Mouse (Mus musculus) limb, embryonic 13.5 days (tissue): ENCODE measurements around the gene Ccdc3. TPM values are rescaled to one million over a fixed set of nuclear protein-coding genes. Genes with fewer than 3 reads are reported as not detected.
"Not testable (repeated sequence)": the region's sequence is repeated elsewhere in the genome, so short reads cannot be mapped to it uniquely, and the experiment has no call there.

ENCODE experiments used
- ATAC-seq: fragments of 200-750 bp; cut with Nextera tagmentation; 2 replicates; pipeline ENCODE4 v1.8.0; 2017; ENCODE audit warnings: low read depth, moderate number of reproducible peaks, moderate TSS enrichment; ENCODE audit not compliant: low FRiP score
- H3K27ac ChIP-seq: fragments of 300-500 bp; sonication (generic); 2 replicates; pipeline ENCODE4 v1.5.1; 2015; ENCODE audit warnings: inconsistent platforms, mild to moderate bottlenecking, moderate library complexity
- H3K27me3 ChIP-seq: fragments of 300-500 bp; sonication (generic); 2 replicates; pipeline ENCODE4 v1.6.1; 2015; ENCODE audit warnings: mild to moderate bottlenecking, inconsistent platforms
- H3K36me3 ChIP-seq: fragments of 300-500 bp; sonication (generic); 2 replicates; pipeline ENCODE4 v1.6.1; 2015; ENCODE audit warnings: inconsistent platforms, mild to moderate bottlenecking, moderate library complexity
- H3K4me1 ChIP-seq: fragments of 300-500 bp; sonication (generic); 2 replicates; pipeline ENCODE4 v1.6.1; 2015; ENCODE audit warnings: inconsistent platforms
- H3K4me2 ChIP-seq: fragments of 300-500 bp; sonication (generic); replicated peaks from 2 replicates; pipeline ENCODE4 v1.6.1; 2015; ENCODE audit warnings: inconsistent platforms, mild to moderate bottlenecking, moderate library complexity
- H3K4me3 ChIP-seq: fragments of 300-500 bp; sonication (generic); 2 replicates; pipeline ENCODE4 v1.5.1; 2015; ENCODE audit warnings: moderate library complexity, mild to moderate bottlenecking, inconsistent platforms
- H3K9ac ChIP-seq: fragments of 300-500 bp; sonication (generic); 2 replicates; pipeline ENCODE4 v1.6.1; 2015; ENCODE audit warnings: mild to moderate bottlenecking, inconsistent platforms
- H3K9me3 ChIP-seq: fragments of 300-500 bp; sonication (generic); 2 replicates; pipeline ENCODE4 v1.6.1; 2016; ENCODE audit warnings: inconsistent platforms
- WGBS: fragments of 180-500 bp; shearing (Covaris S2); methylation state at CpG from one replicate; pipeline ENCODE4 v1.1.7; 2015; 5-methylcytosine and 5-hydroxymethylcytosine counted together
- polyA plus RNA-seq: library from polyadenylated mRNA; unstranded; fragments of >200 nt; fragmentation: Nextera tagmentation; extraction: Ambion mirVana; gene quantifications from 2 replicates; pipeline ENCODE4 v1.2.1, GENCODE M21; 2015

The Ccdc3 gene
- polyA plus RNA-seq: 6.7 and 7.7 TPM in 2 replicates

- no peaks in the 10 kb centered on the region for H3K36me3 ChIP-seq
- peak within 1 kb of the TSS; percentile 68 for H3K9ac ChIP-seq
- H3K4me1 ChIP-seq: peaks cover 14% of the 10 kb centered on the region
- H3K27ac ChIP-seq: no peak within 1 kb of the TSS
- peaks cover 58% of the 10 kb centered on the region for H3K27me3 ChIP-seq
- ATAC-seq: peak; percentile 71; the same call in 1 of the 2 replicates
- WGBS: under 1% methylated on average over 77 of the region's 78 CpGs
- H3K4me3 ChIP-seq: peak within 1 kb of the TSS; percentile 54
- H3K9me3 ChIP-seq: no peaks in the 10 kb centered on the region
- peak within 1 kb of the TSS; percentile 81 for H3K4me2 ChIP-seq
Observed at GRCm38 (mm10) chr2:5137500-5138286, at the start of gene Ccdc3. Gene Ccdc3 (plus strand): TSS chr2:5137776.

- not testable (repeated sequence) for H3K4me1 ChIP-seq, H3K4me3 ChIP-seq, H3K27ac ChIP-seq, H3K9me3 ChIP-seq, ATAC-seq, H3K36me3 ChIP-seq, H3K4me2 ChIP-seq, H3K27me3 ChIP-seq, H3K9ac ChIP-seq
- WGBS: 87% methylated on average over 3 of the region's 4 CpGs
Observed at GRCm38 (mm10) chr2:5090385-5090784, 47.2 kb upstream of the Ccdc3 start.

- WGBS: 83% methylated on average over 5 of the region's 5 CpGs
- H3K4me3 ChIP-seq: no peak overlapping the region
- H3K9ac ChIP-seq: no peak overlapping the region
- no peak overlapping the region for H3K4me2 ChIP-seq
- no peak for ATAC-seq
- H3K27me3 ChIP-seq: no peaks in the 10 kb centered on the region; the same call in 1 of the 2 replicates
- no peak overlapping the region for H3K27ac ChIP-seq
- H3K9me3 ChIP-seq: no peaks in the 10 kb centered on the region; the same call in 1 of the 2 replicates
- no peaks in the 10 kb centered on the region for H3K36me3 ChIP-seq
- H3K4me1 ChIP-seq: peaks cover 21% of the 10 kb centered on the region
Observed at GRCm38 (mm10) chr2:5094876-5095275, 42.7 kb upstream of the Ccdc3 start.

GRCm38 (mm10) chr2:5095316-5095715 lies 42.3 kb upstream of the Ccdc3 start:
- Histone ChIP-seq H3K4me3 (no peak overlapping the region), H3K27ac (no peak overlapping the region), H3K4me1 (peaks cover 23% of the 10 kb centered on the region), H3K27me3 (no peaks in the 10 kb centered on the region; the same call in 1 of the 2 replicates), H3K4me2 (no peak overlapping the region), H3K9ac (no peak overlapping the region), H3K9me3 (no peaks in the 10 kb centered on the region; the same call in 1 of the 2 replicates), H3K36me3 (no peaks in the 10 kb centered on the region)
- no peak for ATAC-seq
- WGBS: 24% methylated on average over 1 of the region's 1 CpGs

- Histone ChIP-seq H3K27ac (no peak overlapping the region), H3K27me3 (no peaks in the 10 kb centered on the region; the same call in 1 of the 2 replicates), H3K4me1 (peaks cover 23% of the 10 kb centered on the region), H3K36me3 (no peaks in the 10 kb centered on the region), H3K4me3 (peak overlapping the region; percentile 30), H3K9ac (peak overlapping the region; percentile 59), H3K4me2 (peak overlapping the region; percentile 62), H3K9me3 (no peaks in the 10 kb centered on the region; the same call in 1 of the 2 replicates)
- WGBS: 15% methylated on average over 20 of the region's 20 CpGs
- 0 out of 2 replicates have a peak, but pooled peaks have one; percentile 54 for ATAC-seq
Observed at GRCm38 (mm10) chr2:5097786-5098445, 39.7 kb upstream of the Ccdc3 start.

GRCm38 (mm10) chr2:5099176-5099575 lies 38.4 kb upstream of the Ccdc3 start:
- no peak overlapping the region; the same call in 1 of the 2 replicates for H3K27ac ChIP-seq
- no peaks in the 10 kb centered on the region for H3K36me3 ChIP-seq
- no peak overlapping the region for H3K9ac ChIP-seq
- ATAC-seq: peak; percentile 54; the same call in 1 of the 2 replicates
- H3K4me2 ChIP-seq: no peak overlapping the region; the same call in 1 of the 2 replicates
- H3K4me3 ChIP-seq: no peak overlapping the region
- H3K27me3 ChIP-seq: no peaks in the 10 kb centered on the region; the same call in 1 of the 2 replicates
- 35% methylated on average over 6 of the region's 6 CpGs for WGBS
- H3K9me3 ChIP-seq: no peaks in the 10 kb centered on the region; the same call in 1 of the 2 replicates
- peaks cover 23% of the 10 kb centered on the region for H3K4me1 ChIP-seq

- no peaks in the 10 kb centered on the region; the same call in 1 of the 2 replicates for H3K27me3 ChIP-seq
- no peak for ATAC-seq
- H3K4me1 ChIP-seq: peaks cover 23% of the 10 kb centered on the region
- no peaks in the 10 kb centered on the region for H3K36me3 ChIP-seq
- peaks cover 6% of the 10 kb centered on the region for H3K9me3 ChIP-seq
- H3K4me2 ChIP-seq: no peak overlapping the region
- H3K4me3 ChIP-seq: no peak overlapping the region
- H3K27ac ChIP-seq: no peak overlapping the region
- WGBS: 81% methylated on average over 10 of the region's 10 CpGs
- no peak overlapping the region for H3K9ac ChIP-seq
Observed at GRCm38 (mm10) chr2:5101743-5102245, 35.8 kb upstream of the Ccdc3 start.

- ATAC-seq: no peak
Observed at GRCm38 (mm10) chr2:5102891-5103290, 34.7 kb upstream of the Ccdc3 start.

GRCm38 (mm10) chr2:5112785-5113291 lies 24.7 kb upstream of the Ccdc3 start:
- Histone ChIP-seq H3K27me3 (no peaks in the 10 kb centered on the region), H3K4me3 (no peak overlapping the region), H3K4me2 (no peak overlapping the region), H3K9me3 (peaks cover 1% of the 10 kb centered on the region; the same call in 1 of the 2 replicates), H3K27ac (no peak overlapping the region), H3K4me1 (peaks cover 19% of the 10 kb centered on the region), H3K9ac (no peak overlapping the region), H3K36me3 (no peaks in the 10 kb centered on the region)
- no peak for ATAC-seq
- 44% methylated on average over 8 of the region's 8 CpGs for WGBS

More at GRCm38 (mm10) chr2:5102891-5103290, 34.7 kb upstream of the Ccdc3 start:
- H3K9ac ChIP-seq: no peak overlapping the region
- H3K4me2 ChIP-seq: no peak overlapping the region
- no peaks in the 10 kb centered on the region for H3K27me3 ChIP-seq
- no peak overlapping the region for H3K4me3 ChIP-seq
- H3K4me1 ChIP-seq: peaks cover 20% of the 10 kb centered on the region
- H3K9me3 ChIP-seq: peaks cover 14% of the 10 kb centered on the region
- 66% methylated on average over 1 of the region's 1 CpGs for WGBS
- no peak overlapping the region for H3K27ac ChIP-seq
- no peaks in the 10 kb centered on the region for H3K36me3 ChIP-seq

GRCm38 (mm10) chr2:5114386-5114785 lies 23.2 kb upstream of the Ccdc3 start:
- Histone ChIP-seq H3K27ac (no peak overlapping the region), H3K27me3 (no peaks in the 10 kb centered on the region), H3K9ac (no peak overlapping the region), H3K36me3 (no peaks in the 10 kb centered on the region), H3K9me3 (no peaks in the 10 kb centered on the region), H3K4me1 (peaks cover 19% of the 10 kb centered on the region), H3K4me2 (no peak overlapping the region), H3K4me3 (no peak overlapping the region)
- no peak for ATAC-seq
- 92% methylated on average over 8 of the region's 8 CpGs for WGBS

GRCm38 (mm10) chr2:5116856-5117532 lies 20.6 kb upstream of the Ccdc3 start:
- Histone ChIP-seq H3K4me2 (no peak overlapping the region), H3K27ac (no peak overlapping the region), H3K4me3 (no peak overlapping the region), H3K27me3 (no peaks in the 10 kb centered on the region), H3K36me3 (no peaks in the 10 kb centered on the region), H3K9ac (no peak overlapping the region), H3K9me3 (no peaks in the 10 kb centered on the region), H3K4me1 (peaks cover 19% of the 10 kb centered on the region)
- ATAC-seq: no peak
- WGBS: 10% methylated on average over 5 of the region's 5 CpGs
